1 mouse cellular context compared by ENCODE assay signal in the genomic region with DNA sequence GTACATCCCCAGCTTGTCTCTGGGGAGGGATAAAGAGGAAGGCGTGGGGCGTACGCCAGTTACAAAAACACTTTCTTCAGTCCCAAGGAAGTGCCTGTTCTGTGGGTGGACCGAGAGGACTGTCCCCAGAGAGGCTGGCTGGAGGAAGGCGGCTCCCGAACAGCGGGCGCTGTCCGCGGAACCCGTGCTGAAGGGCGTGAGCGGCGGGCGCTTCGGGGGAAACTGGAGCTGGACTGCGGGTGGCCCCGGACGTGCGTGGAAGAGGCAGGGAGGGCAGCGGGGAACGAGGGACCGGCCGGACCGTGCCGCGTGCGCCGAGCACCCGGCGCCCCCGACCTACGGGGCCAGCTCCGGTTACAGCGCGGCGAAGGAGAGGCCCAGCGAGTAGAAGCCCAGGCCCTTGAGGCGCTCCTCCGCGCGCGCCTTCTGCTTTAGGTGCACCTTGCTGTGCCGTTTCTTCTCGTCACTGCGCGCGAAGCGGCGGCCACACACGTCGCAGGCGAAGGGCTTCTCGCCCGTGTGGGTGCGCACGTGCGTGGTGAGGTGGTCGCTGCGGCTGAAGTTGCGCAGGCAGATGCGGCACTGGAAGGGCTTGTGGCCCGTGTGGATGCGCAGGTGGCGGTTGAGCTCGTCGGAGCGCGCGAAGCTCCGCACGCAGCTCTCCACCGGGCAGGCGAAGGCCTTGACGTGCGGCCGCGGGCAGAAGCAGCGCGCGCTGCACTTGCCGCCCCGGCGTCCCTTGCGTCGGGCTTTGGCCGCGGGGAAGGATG.
TF ChIP-seq lines count a peak whose summit lies in the region.

No protein-coding gene starts in this region.

TF ChIP-seq in ES-E14, 5 proteins besides CTCF, POLR2A, EP300 and RAD21 (continued from another document):
- TF ChIP-seq MAFK (IDR thresholded peaks at IDR 0.05; ENCODE audit: insufficient read depth, low read depth, low read length) (no peak), ZC3H11A (IDR thresholded peaks at IDR 0.05; ENCODE audit: borderline replicate concordance, low read depth, low read length) (no peak), CHD2 (IDR thresholded peaks at IDR 0.05; ENCODE audit: low read depth, low read length) (no peak)
